Mouse (Mus musculus) adrenal gland, postnatal 36 days (tissue): ENCODE measurements around the gene P2ry13. TPM values are rescaled to one million over a fixed set of nuclear protein-coding genes. Genes with fewer than 3 reads are reported as not detected.

Experiments used
- DNase-seq, 2 experiments: peaks; one replicate each; pipeline ENCODE4 v3.0.0; 2021; ENCODE audit warnings: mixed read lengths in 1 of 2
- long read RNA-seq, 2 experiments: library from polyadenylated mRNA; stranded (forward); transcript quantifications; one replicate each; pipeline ENCODE4 v2.0.0; 2021; ENCODE audit warnings: borderline sequencing depth in 2 of 2
- total RNA-seq, 2 experiments: library from RNA; stranded (reverse); gene quantifications; 2 replicates each; pipeline ENCODE4 v1.2.3; 2021

Gene P2ry13
- under 1 TPM; 0.56 to 0.95 TPM for total RNA-seq
- long read RNA-seq, experiment 1 = 0 reads
- long read RNA-seq, experiment 2, partial matches to known transcripts = 0 of 1 reads
- long read RNA-seq, experiment 2, other reads (novel, unspliced or antisense) = 0 of 1 reads

GRCm38 (mm10) chr3:59210727-59211126 lies at the start of gene P2ry13:
P2ry13 (minus strand) TSS chr3:59210882.
- DNase-seq = no peak

- DNase-seq = no peak
These were observed 47.3 kb upstream of the P2ry13 start for GRCm38 (mm10) chr3:59257740-59258664.

- DNase-seq = no peak
These were observed 39.8 kb upstream of the P2ry13 start for GRCm38 (mm10) chr3:59250454-59250853.

- no peak for DNase-seq
These were observed 37.3 kb upstream of the P2ry13 start for GRCm38 (mm10) chr3:59248031-59248430.

- DNase-seq = peak in 1 of 2 experiments; percentile 24
These were observed 32.7 kb upstream of the P2ry13 start for GRCm38 (mm10) chr3:59243384-59243783.

- DNase-seq = no peak
These were observed 24.2 kb upstream of the P2ry13 start for GRCm38 (mm10) chr3:59234878-59235277.

- DNase-seq = no peak
These were observed 20.2 kb upstream of the P2ry13 start for GRCm38 (mm10) chr3:59230912-59231311.

GRCm38 (mm10) chr3:59228730-59229551 lies 18.3 kb upstream of the P2ry13 start:
- DNase-seq = peak; percentile 5 to 27

GRCm38 (mm10) chr3:59227696-59228095 lies 17.0 kb upstream of the P2ry13 start:
- no peak for DNase-seq

- no peak for DNase-seq
These were observed 14.7 kb upstream of the P2ry13 start for GRCm38 (mm10) chr3:59225411-59225810.

GRCm38 (mm10) chr3:59222303-59222702 lies 11.6 kb upstream of the P2ry13 start:
- no peak for DNase-seq

- no peak for DNase-seq
These were observed 8.6 kb upstream of the P2ry13 start for GRCm38 (mm10) chr3:59219326-59219725.

- no peak for DNase-seq
These were observed 6.5 kb upstream of the P2ry13 start for GRCm38 (mm10) chr3:59217211-59217610.

GRCm38 (mm10) chr3:59212404-59212803 lies 1.7 kb upstream of the P2ry13 start:
- no peak for DNase-seq

- DNase-seq = no peak
These were observed 1.1 kb upstream of the P2ry13 start for GRCm38 (mm10) chr3:59211784-59212183.

GRCm38 (mm10) chr3:59210089-59210488 lies 593 bp downstream of the P2ry13 start:
- no peak for DNase-seq

GRCm38 (mm10) chr3:59208650-59209548 lies 1.8 kb downstream of the P2ry13 start:
- DNase-seq = peak in 1 of 2 experiments; percentile 32

- no peak for DNase-seq
These were observed 4.7 kb downstream of the P2ry13 start for GRCm38 (mm10) chr3:59205941-59206340.

- DNase-seq = no peak
These were observed 5.8 kb downstream of the P2ry13 start for GRCm38 (mm10) chr3:59204719-59205503.

GRCm38 (mm10) chr3:59203802-59204520 lies 6.7 kb downstream of the P2ry13 start:
- no peak for DNase-seq
